Mouse (Mus musculus) adrenal gland, postnatal 14 days (tissue): ENCODE results near the gene Myo15. TPM values are rescaled to one million over a fixed set of nuclear protein-coding genes. Genes with fewer than 3 reads are reported as not detected.
"Not testable (repeated sequence)": the region's sequence is repeated elsewhere in the genome, so short reads cannot be mapped to it uniquely, and the experiment has no call there.

ENCODE experiments used
- DNase-seq: peaks from one replicate; pipeline ENCODE4 v3.0.0; 2021; ENCODE audit warnings: mixed read lengths
- total RNA-seq: library from RNA; stranded (reverse); gene quantifications from 2 replicates; pipeline ENCODE4 v1.2.3, GENCODE M21; 2021

Gene Myo15
- total RNA-seq, 1 experiment from 2014 or later = 0.70 TPM

DNA sequence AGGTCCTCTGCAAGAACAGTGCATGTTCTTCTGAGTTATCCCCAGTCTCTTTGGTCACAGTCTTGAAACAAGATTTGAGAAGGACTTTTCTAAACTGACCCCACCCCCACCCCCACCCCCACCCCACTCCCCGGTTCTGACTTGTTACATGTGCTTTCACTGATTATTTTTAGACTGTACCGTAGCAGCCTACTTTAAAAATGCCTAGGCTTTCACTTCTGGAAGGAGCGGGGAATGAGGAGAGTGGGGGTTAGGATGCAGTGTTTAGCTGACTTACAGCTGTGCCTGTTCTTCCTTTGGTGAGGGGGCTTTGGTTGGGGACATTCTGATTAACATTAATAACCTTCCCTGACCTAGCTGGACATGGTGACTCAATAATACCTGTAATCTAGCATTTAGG is 79.0 kb downstream of the Myo15 start:
- no peak for DNase-seq

DNA sequence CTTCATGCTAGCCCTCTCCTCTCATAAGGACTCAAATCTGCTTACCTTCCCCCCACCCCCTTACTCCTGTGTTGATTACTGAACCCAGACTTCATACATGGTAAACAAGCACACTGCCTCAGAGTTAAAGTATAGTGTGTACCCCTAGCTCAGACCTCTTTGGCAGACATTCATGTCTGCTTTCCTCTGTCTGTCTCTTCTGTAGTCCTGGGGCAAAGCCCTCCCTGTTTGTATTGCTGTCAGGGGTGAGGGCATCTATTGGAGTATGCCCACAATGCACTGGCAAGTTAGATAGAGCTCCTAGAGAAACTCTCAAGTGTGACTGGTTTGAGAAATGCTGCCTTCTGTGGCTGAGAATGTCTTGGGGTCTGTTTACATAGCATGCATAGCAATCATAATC is 84.0 kb downstream of the Myo15 start:
- no peak for DNase-seq

DNA sequence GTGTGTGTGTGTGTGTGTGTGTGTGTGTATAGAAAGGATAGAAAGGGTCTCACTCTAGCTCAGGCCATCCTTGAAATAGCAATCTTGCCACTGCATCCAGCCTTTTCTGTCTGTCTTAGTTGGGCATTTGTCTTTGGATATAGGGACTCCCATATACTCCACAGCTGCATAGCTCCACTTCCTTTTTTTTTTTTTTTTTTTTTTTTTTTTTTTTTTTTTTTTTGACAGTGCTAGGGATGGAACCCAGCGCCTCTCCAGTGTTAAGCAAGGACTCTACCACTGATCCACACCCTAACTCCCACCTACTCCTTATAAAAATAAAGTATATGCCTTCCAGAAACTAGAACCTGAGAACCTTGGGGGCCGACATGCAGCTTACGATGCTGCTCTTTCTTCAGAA is 88.5 kb downstream of the Myo15 start:
- DNase-seq = no peak

DNA sequence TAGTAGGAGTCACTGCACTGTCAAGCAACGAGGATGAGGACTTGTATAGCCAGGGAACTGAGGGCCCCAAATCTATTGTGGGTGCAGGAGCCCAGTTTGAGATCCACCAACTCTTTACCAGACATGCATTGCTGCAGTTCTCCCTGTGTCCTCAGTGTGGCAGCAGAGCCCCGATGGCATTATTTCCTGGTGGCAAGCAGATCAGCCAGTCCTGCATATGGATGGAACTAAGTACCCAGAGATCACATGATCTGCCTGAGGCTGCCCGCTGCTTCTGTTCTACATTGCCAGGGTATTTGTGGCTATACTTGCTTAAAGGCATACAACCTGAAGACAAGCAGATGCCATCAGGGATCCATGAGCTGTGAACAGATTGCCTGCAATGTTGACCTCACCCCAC is 90.2 kb downstream of the Myo15 start:
- DNase-seq = peak; percentile 75

DNA sequence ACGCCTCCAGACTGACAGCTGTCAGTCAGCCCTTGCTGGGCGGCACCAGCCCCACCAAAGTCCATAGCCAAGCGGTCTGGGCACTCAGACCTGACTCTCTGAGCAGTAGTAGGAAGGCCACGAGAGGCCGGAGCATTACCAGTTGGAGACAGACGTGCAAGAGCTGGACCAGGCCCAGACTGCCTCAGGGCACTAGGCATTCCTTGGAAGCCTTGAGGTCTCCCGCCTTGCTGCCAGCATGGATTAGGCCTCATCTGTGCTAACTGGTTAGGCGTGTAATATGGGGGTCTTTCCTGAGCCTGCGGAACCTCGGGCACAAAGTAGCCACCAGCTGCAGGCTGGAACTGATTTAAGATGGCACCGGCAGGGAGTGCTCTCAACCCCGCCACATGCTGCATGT is 104.9 kb downstream of the Myo15 start:
- not testable (repeated sequence) for DNase-seq

Other genes starting within 250 kb of the Myo15 start
- 102 and 130 TPM in 2 replicates for gene Srebf1, start 246.8 kb upstream of the Myo15 start, total RNA-seq
- 55.9 and 65.0 TPM in 2 replicates for gene Tom1l2, start 116.4 kb upstream of the Myo15 start, total RNA-seq
- 1.6 TPM in 2 replicates for gene Drc3, start 116.0 kb upstream of the Myo15 start, total RNA-seq
- 53.9 and 56.5 TPM in 2 replicates for gene Gid4, start 52.2 kb upstream of the Myo15 start, total RNA-seq
- gene Atpaf2, start 50.9 kb upstream of the Myo15 start, total RNA-seq = 103 and 111 TPM in 2 replicates
- gene Drg2, start 14.7 kb upstream of the Myo15 start, total RNA-seq = 57.3 and 66.8 TPM in 2 replicates
- gene Alkbh5, start 67.0 kb downstream of the Myo15 start, total RNA-seq = 79.2 and 81.5 TPM in 2 replicates
- 23.7 and 28.8 TPM in 2 replicates for gene Llgl1, start 230.4 kb downstream of the Myo15 start, total RNA-seq